Mouse (Mus musculus) liver, embryonic 14.5 days (tissue): ENCODE data around the gene Runx3.

Experiments
- CTCF ChIP-seq: IDR thresholded peaks from 2 replicates; pipeline ENCODE4 v1.5.1; 2016; ENCODE audit warnings: antibody characterized with exemption, low read depth, control low read depth
- EP300 ChIP-seq: IDR thresholded peaks from 2 replicates; pipeline ENCODE4 v1.6.1; 2016; ENCODE audit warnings: antibody characterized with exemption, low read depth

GRCm38 (mm10) chr4:135085077-135085853, 35.2 kb upstream of the Runx3 start:
- peak; percentile 72 for TF ChIP-seq CTCF
- TF ChIP-seq EP300 = no peak
